Mouse (Mus musculus): ENCODE results near the gene Eif4e3.

GRCm38 (mm10) chr6:99631637-99632036 is 34.9 kb downstream of the Eif4e3 start:
- TF ChIP-seq POLR2A (IDR thresholded peaks at IDR 0.05; ENCODE audit: low read depth, low read length) (no peak), CTCF (IDR thresholded peaks at IDR 0.05; ENCODE audit: extremely low read depth, insufficient read length, insufficient replicate concordance, low read depth, low read length) (no peak)

Measured in small intestine, adult 2 months (tissue).